Mouse (Mus musculus) c-Kit-positive CD71-negative TER-119-negative erythroid progenitor cells, embryonic 14.5 days (primary cell): ENCODE results near the gene Uqcc2.
A peak's percentile ranks its signal among the peaks of the same experiment; 100 is the strongest.

Experiments used
- DNase-seq: peaks from one replicate; pipeline ENCODE4 v3.0.0-alpha.2; 2013; ENCODE audit warnings: low read depth

Gene Uqcc2

GRCm38 (mm10) chr17:27154881-27155280 lies 21.2 kb upstream of the Uqcc2 start:
- no peak for DNase-seq

GRCm38 (mm10) chr17:27154256-27154655 lies 20.5 kb upstream of the Uqcc2 start:
- DNase-seq: no peak

GRCm38 (mm10) chr17:27153773-27154193 lies 20.1 kb upstream of the Uqcc2 start:
- DNase-seq: no peak

GRCm38 (mm10) chr17:27152976-27153723 lies 19.4 kb upstream of the Uqcc2 start:
- peak; percentile 61 for DNase-seq

- peak; percentile 43 for DNase-seq
These were observed 17.7 kb upstream of the Uqcc2 start for GRCm38 (mm10) chr17:27151411-27151810.

- DNase-seq: no peak
These were observed 17.2 kb upstream of the Uqcc2 start for GRCm38 (mm10) chr17:27150871-27151270.

GRCm38 (mm10) chr17:27146323-27146923 lies 12.7 kb upstream of the Uqcc2 start:
- no peak for DNase-seq

- DNase-seq: no peak
These were observed 10.4 kb upstream of the Uqcc2 start for GRCm38 (mm10) chr17:27144152-27144551.

- DNase-seq: no peak
These were observed 8.3 kb upstream of the Uqcc2 start for GRCm38 (mm10) chr17:27141971-27142450.

- no peak for DNase-seq
These were observed 6.5 kb upstream of the Uqcc2 start for GRCm38 (mm10) chr17:27140262-27140661.

- DNase-seq: no peak
These were observed 5.6 kb upstream of the Uqcc2 start for GRCm38 (mm10) chr17:27139304-27139703.

GRCm38 (mm10) chr17:27138396-27138795 lies 4.7 kb upstream of the Uqcc2 start:
- DNase-seq: no peak

- no peak for DNase-seq
These were observed 999 bp upstream of the Uqcc2 start for GRCm38 (mm10) chr17:27134715-27135114.

- DNase-seq: no peak
These were observed 471 bp upstream of the Uqcc2 start for GRCm38 (mm10) chr17:27134187-27134586.

- no peak for DNase-seq
These were observed 1.5 kb downstream of the Uqcc2 start for GRCm38 (mm10) chr17:27132238-27132637.

- DNase-seq: no peak
These were observed 2.5 kb downstream of the Uqcc2 start for GRCm38 (mm10) chr17:27131240-27131665.

GRCm38 (mm10) chr17:27130246-27130645 lies 3.5 kb downstream of the Uqcc2 start:
- DNase-seq: no peak

GRCm38 (mm10) chr17:27129819-27130218 lies 3.9 kb downstream of the Uqcc2 start:
- DNase-seq: no peak

- DNase-seq: no peak
These were observed 4.4 kb downstream of the Uqcc2 start for GRCm38 (mm10) chr17:27129291-27129690.

GRCm38 (mm10) chr17:27128189-27128588 lies 5.5 kb downstream of the Uqcc2 start:
- no peak for DNase-seq

- DNase-seq: no peak
These were observed 6.7 kb downstream of the Uqcc2 start for GRCm38 (mm10) chr17:27126974-27127373.

- no peak for DNase-seq
These were observed 8.0 kb downstream of the Uqcc2 start for GRCm38 (mm10) chr17:27125669-27126202.

- peak; percentile 58 for DNase-seq
These were observed 8.5 kb downstream of the Uqcc2 start for GRCm38 (mm10) chr17:27125185-27125584.
